Mouse (Mus musculus) embryonic facial prominence, embryonic 14.5 days (tissue): ENCODE measurements around the gene Tmprss3. TPM values are rescaled to one million over a fixed set of nuclear protein-coding genes. Genes with fewer than 3 reads are reported as not detected.

Experiments
- ATAC-seq: fragments of 200-750 bp; cut with Nextera tagmentation; 2 replicates; pipeline ENCODE4 v1.8.0; 2017; ENCODE audit warnings: low read depth, moderate number of reproducible peaks, moderate TSS enrichment
- DNase-seq: peaks from one replicate; pipeline ENCODE4 v3.0.0-alpha.2; 2015; ENCODE audit warnings: low spot score
- H3K27ac ChIP-seq: fragments of 300-500 bp; sonication (generic); replicated peaks from 2 replicates; pipeline ENCODE4 v1.5.1; 2014; ENCODE audit warnings: low read depth, mild to moderate bottlenecking, low read length, moderate library complexity
- H3K27me3 ChIP-seq: fragments of 300-500 bp; sonication (generic); replicated peaks from 2 replicates; pipeline ENCODE4 v1.6.1; 2014; ENCODE audit warnings: low read length; ENCODE audit not compliant: control insufficient read depth, insufficient read depth
- H3K36me3 ChIP-seq: fragments of 300-500 bp; sonication (generic); 2 replicates; pipeline ENCODE4 v1.6.1; 2014; ENCODE audit warnings: low read length, mixed read lengths; ENCODE audit not compliant: control insufficient read depth, insufficient read depth
- H3K4me1 ChIP-seq: fragments of 300-500 bp; sonication (generic); 2 replicates; pipeline ENCODE4 v1.6.1; 2014; ENCODE audit warnings: antibody characterized with exemption, low read length; ENCODE audit not compliant: control insufficient read depth, insufficient read depth
- H3K4me2 ChIP-seq: fragments of 300-500 bp; sonication (generic); 2 replicates; pipeline ENCODE4 v1.6.1; 2014; ENCODE audit warnings: low read depth, mild to moderate bottlenecking, low read length, moderate library complexity, mixed read lengths
- H3K4me3 ChIP-seq: fragments of 300-500 bp; sonication (generic); 2 replicates; pipeline ENCODE4 v1.5.1; 2014; ENCODE audit warnings: low read depth, mild to moderate bottlenecking, low read length
- H3K9ac ChIP-seq: fragments of 300-500 bp; sonication (generic); 2 replicates; pipeline ENCODE4 v1.6.1; 2014; ENCODE audit warnings: low read depth, mild to moderate bottlenecking, low read length, moderate library complexity, mixed read lengths
- H3K9me3 ChIP-seq: fragments of 300-500 bp; sonication (generic); 2 replicates; pipeline ENCODE4 v1.6.1; 2016; ENCODE audit warnings: low read length; ENCODE audit not compliant: control insufficient read depth
- WGBS: fragments of 180-500 bp; shearing (Covaris S2); extraction: QIAGEN DNeasy Blood & Tissue Kit; methylation state at CpG from one replicate; pipeline ENCODE4 v1.1.7; 2014; 5-methylcytosine and 5-hydroxymethylcytosine counted together
- polyA plus RNA-seq: library from polyadenylated mRNA; unstranded; fragments of >200 nt; fragmentation: Nextera tagmentation; extraction: Ambion mirVana; gene quantifications from 2 replicates; pipeline ENCODE4 v1.2.1, GENCODE M21; 2014

The Tmprss3 gene
- polyA plus RNA-seq, 1 experiment from 2014 or later = 0.21 TPM

GRCm38 (mm10) chr17:31187370-31187769 lies 11.4 kb downstream of the Tmprss3 start:
- Histone ChIP-seq H3K4me3 (no peak overlapping the region), H3K27me3 (no peaks in the 10 kb centered on the region), H3K9me3 (no peaks in the 10 kb centered on the region), H3K4me1 (no peaks in the 10 kb centered on the region), H3K4me2 (no peak overlapping the region), H3K27ac (no peak overlapping the region), H3K36me3 (no peaks in the 10 kb centered on the region), H3K9ac (no peak overlapping the region)
- peak; percentile 68 for DNase-seq
- WGBS = 21% methylated on average over 4 of the region's 4 CpGs
- ATAC-seq = peak; percentile 68; the same call in 1 of the 2 replicates

GRCm38 (mm10) chr17:31184269-31184990 lies 14.3 kb downstream of the Tmprss3 start:
- H3K9ac ChIP-seq = no peak overlapping the region
- no peaks in the 10 kb centered on the region for H3K4me1 ChIP-seq
- no peak overlapping the region for H3K4me2 ChIP-seq
- no peak overlapping the region for H3K4me3 ChIP-seq
- no peak for DNase-seq
- ATAC-seq = no peak
- H3K27me3 ChIP-seq = no peaks in the 10 kb centered on the region
- no peaks in the 10 kb centered on the region for H3K9me3 ChIP-seq
- 72% methylated on average over 12 of the region's 12 CpGs for WGBS
- no peak overlapping the region for H3K27ac ChIP-seq
- no peaks in the 10 kb centered on the region for H3K36me3 ChIP-seq

GRCm38 (mm10) chr17:31183180-31183974 lies 15.4 kb downstream of the Tmprss3 start:
- H3K4me3 ChIP-seq = no peak overlapping the region
- ATAC-seq = no peak
- no peak overlapping the region for H3K9ac ChIP-seq
- WGBS = 65% methylated on average over 12 of the region's 12 CpGs
- no peaks in the 10 kb centered on the region for H3K36me3 ChIP-seq
- H3K9me3 ChIP-seq = no peaks in the 10 kb centered on the region
- no peak overlapping the region for H3K27ac ChIP-seq
- no peaks in the 10 kb centered on the region for H3K27me3 ChIP-seq
- peak; percentile 14 for DNase-seq
- H3K4me1 ChIP-seq = no peaks in the 10 kb centered on the region
- no peak overlapping the region for H3K4me2 ChIP-seq

GRCm38 (mm10) chr17:31181490-31181889 lies 17.3 kb downstream of the Tmprss3 start:
- WGBS = 77% methylated on average over 4 of the region's 4 CpGs
- no peaks in the 10 kb centered on the region for H3K4me1 ChIP-seq
- ATAC-seq (no peak), DNase-seq (no peak)
- no peak overlapping the region for H3K27ac ChIP-seq
- H3K4me2 ChIP-seq = no peak overlapping the region
- no peaks in the 10 kb centered on the region for H3K27me3 ChIP-seq
- no peaks in the 10 kb centered on the region for H3K9me3 ChIP-seq
- H3K4me3 ChIP-seq = no peak overlapping the region
- no peaks in the 10 kb centered on the region for H3K36me3 ChIP-seq
- no peak overlapping the region for H3K9ac ChIP-seq

- DNase-seq = no peak
- Histone ChIP-seq H3K4me1 (no peaks in the 10 kb centered on the region), H3K9ac (no peak overlapping the region), H3K4me3 (no peak overlapping the region), H3K9me3 (no peaks in the 10 kb centered on the region), H3K4me2 (no peak overlapping the region), H3K27me3 (no peaks in the 10 kb centered on the region), H3K27ac (no peak overlapping the region), H3K36me3 (no peaks in the 10 kb centered on the region)
- ATAC-seq = no peak
- 92% methylated on average over 4 of the region's 4 CpGs for WGBS
Measured at GRCm38 (mm10) chr17:31176321-31176720, 22.5 kb downstream of the Tmprss3 start.

- H3K9me3 ChIP-seq = no peaks in the 10 kb centered on the region
- no peak overlapping the region for H3K4me2 ChIP-seq
- no peak overlapping the region for H3K27ac ChIP-seq
- H3K4me3 ChIP-seq = no peak overlapping the region
- DNase-seq = no peak
- H3K4me1 ChIP-seq = no peaks in the 10 kb centered on the region
- H3K36me3 ChIP-seq = no peaks in the 10 kb centered on the region
- WGBS = 83% methylated on average over 5 of the region's 5 CpGs
- no peak for ATAC-seq
- H3K9ac ChIP-seq = no peak overlapping the region
- H3K27me3 ChIP-seq = no peaks in the 10 kb centered on the region
Measured at GRCm38 (mm10) chr17:31169796-31170195, 29.0 kb downstream of the Tmprss3 start.

GRCm38 (mm10) chr17:31165127-31165526 lies 33.6 kb downstream of the Tmprss3 start, which contains the start of gene Tff1:
TSS of gene Tff1 (minus strand) at chr17:31165277.
- Histone ChIP-seq H3K4me2 (no peak within 1 kb of the TSS), H3K9ac (no peak within 1 kb of the TSS), H3K4me1 (no peaks in the 10 kb centered on the region), H3K9me3 (no peaks in the 10 kb centered on the region), H3K4me3 (no peak within 1 kb of the TSS), H3K36me3 (no peaks in the 10 kb centered on the region), H3K27ac (no peak within 1 kb of the TSS), H3K27me3 (no peaks in the 10 kb centered on the region)
- 86% methylated on average over 6 of the region's 6 CpGs for WGBS
- DNase-seq (no peak), ATAC-seq (no peak)

- H3K4me2 ChIP-seq = no peak overlapping the region
- WGBS = 93% methylated on average over 2 of the region's 2 CpGs
Measured at GRCm38 (mm10) chr17:31163821-31164220, 35.0 kb downstream of the Tmprss3 start.

More at GRCm38 (mm10) chr17:31163821-31164220, 35.0 kb downstream of the Tmprss3 start:
- DNase-seq = no peak
- H3K27me3 ChIP-seq = no peaks in the 10 kb centered on the region
- ATAC-seq = no peak
- no peaks in the 10 kb centered on the region for H3K36me3 ChIP-seq
- H3K9me3 ChIP-seq = no peaks in the 10 kb centered on the region
- no peak overlapping the region for H3K4me3 ChIP-seq
- no peaks in the 10 kb centered on the region for H3K4me1 ChIP-seq
- H3K27ac ChIP-seq = no peak overlapping the region
- no peak overlapping the region for H3K9ac ChIP-seq
